Mouse (Mus musculus) kidney, embryonic 14.5 days (tissue): ENCODE results near the gene C8g. TPM values are rescaled to one million over a fixed set of nuclear protein-coding genes. Genes with fewer than 3 reads are reported as not detected.

Experiments
- ATAC-seq: fragments of 200-750 bp; cut with Nextera tagmentation; 2 replicates; pipeline ENCODE4 v1.8.0; 2017; ENCODE audit warnings: moderate number of reproducible peaks, mild to moderate bottlenecking, moderate TSS enrichment, moderate library complexity; ENCODE audit not compliant: low FRiP score, low TSS enrichment
- H3K27ac ChIP-seq: fragments of 300-500 bp; sonication (generic); 2 replicates; pipeline ENCODE4 v1.5.1; 2014; ENCODE audit warnings: low read depth, mild to moderate bottlenecking, low read length, moderate library complexity, mixed read lengths
- H3K27me3 ChIP-seq: fragments of 300-500 bp; sonication (generic); 2 replicates; pipeline ENCODE4 v1.6.1; 2014; ENCODE audit warnings: mild to moderate bottlenecking, low read length; ENCODE audit not compliant: control insufficient read depth, insufficient read depth
- H3K36me3 ChIP-seq: fragments of 300-500 bp; sonication (generic); 2 replicates; pipeline ENCODE4 v1.6.1; 2014; ENCODE audit warnings: low read length, mixed read lengths; ENCODE audit not compliant: control insufficient read depth, insufficient read depth
- H3K4me1 ChIP-seq: fragments of 300-500 bp; sonication (generic); 2 replicates; pipeline ENCODE4 v1.6.1; 2014; ENCODE audit warnings: low read length, mixed read lengths; ENCODE audit not compliant: control insufficient read depth, insufficient read depth
- H3K4me2 ChIP-seq: fragments of 300-500 bp; sonication (generic); replicated peaks from 2 replicates; pipeline ENCODE4 v1.6.1; 2014; ENCODE audit warnings: low read depth, mild to moderate bottlenecking, low read length
- H3K4me3 ChIP-seq: fragments of 300-500 bp; sonication (generic); 2 replicates; pipeline ENCODE4 v1.5.1; 2014; ENCODE audit warnings: mild to moderate bottlenecking, low read length
- H3K9ac ChIP-seq: fragments of 300-500 bp; sonication (generic); 2 replicates; pipeline ENCODE4 v1.6.1; 2014; ENCODE audit warnings: low read depth, mild to moderate bottlenecking, low read length, moderate library complexity
- H3K9me3 ChIP-seq: fragments of 300-500 bp; sonication (generic); 2 replicates; pipeline ENCODE4 v1.6.1; 2016; ENCODE audit warnings: low read length; ENCODE audit not compliant: control insufficient read depth
- WGBS: fragments of 180-500 bp; shearing (Covaris S2); extraction: QIAGEN DNeasy Blood & Tissue Kit; methylation state at CpG from one replicate; pipeline ENCODE4 v1.1.7; 2014; 5-methylcytosine and 5-hydroxymethylcytosine counted together
- polyA plus RNA-seq: library from polyadenylated mRNA; unstranded; fragments of >200 nt; fragmentation: Nextera tagmentation; extraction: Ambion mirVana; gene quantifications from 2 replicates; pipeline ENCODE4 v1.2.1, GENCODE M21; 2014

The C8g gene
- 7.9 and 9.8 TPM in 2 replicates for polyA plus RNA-seq

GRCm38 (mm10) chr2:25501593-25502486, at the start of gene C8g:
Gene C8g, minus strand, starts transcription at chr2:25501719.
- Histone ChIP-seq H3K9me3 (no peaks in the 10 kb centered on the region), H3K4me1 (peaks cover 23% of the 10 kb centered on the region), H3K9ac (peak within 1 kb of the TSS; percentile 94), H3K27me3 (no peaks in the 10 kb centered on the region), H3K4me2 (peak within 1 kb of the TSS; percentile 82), H3K27ac (peak within 1 kb of the TSS; percentile 71; the same call in 1 of the 2 replicates), H3K4me3 (peak within 1 kb of the TSS; percentile 66), H3K36me3 (peaks cover 22% of the 10 kb centered on the region; the same call in 1 of the 2 replicates)
- no peak for ATAC-seq
- 75% methylated on average over 20 of the region's 20 CpGs for WGBS

- Histone ChIP-seq H3K4me2 (no peak overlapping the region), H3K27ac (no peak overlapping the region), H3K36me3 (no peaks in the 10 kb centered on the region), H3K27me3 (no peaks in the 10 kb centered on the region), H3K4me1 (no peaks in the 10 kb centered on the region), H3K9ac (no peak overlapping the region), H3K4me3 (no peak overlapping the region), H3K9me3 (no peaks in the 10 kb centered on the region)
- ATAC-seq, result no peak
- WGBS, result 35% methylated on average over 5 of the region's 5 CpGs
Observed at GRCm38 (mm10) chr2:25551186-25551585, 49.7 kb upstream of the C8g start.

GRCm38 (mm10) chr2:25549021-25549991, 47.8 kb upstream of the C8g start:
- H3K27ac ChIP-seq, result no peak overlapping the region
- H3K36me3 ChIP-seq, result no peaks in the 10 kb centered on the region
- no peaks in the 10 kb centered on the region for H3K9me3 ChIP-seq
- peaks cover 7% of the 10 kb centered on the region; the same call in 1 of the 2 replicates for H3K4me1 ChIP-seq
- no peak for ATAC-seq
- H3K4me2 ChIP-seq, result no peak overlapping the region
- H3K27me3 ChIP-seq, result no peaks in the 10 kb centered on the region
- WGBS, result 69% methylated on average over 9 of the region's 9 CpGs
- no peak overlapping the region for H3K4me3 ChIP-seq
- no peak overlapping the region for H3K9ac ChIP-seq

GRCm38 (mm10) chr2:25546811-25547491, 45.4 kb upstream of the C8g start, which contains the start of gene Traf2:
Gene Traf2, minus strand, starts transcription at chr2:25546940.
- Histone ChIP-seq H3K9ac (peak within 1 kb of the TSS; percentile 80), H3K4me1 (peaks cover 10% of the 10 kb centered on the region), H3K4me2 (peak within 1 kb of the TSS; percentile 65), H3K36me3 (no peaks in the 10 kb centered on the region), H3K4me3 (peak within 1 kb of the TSS; percentile 73), H3K9me3 (no peaks in the 10 kb centered on the region), H3K27me3 (no peaks in the 10 kb centered on the region), H3K27ac (peak within 1 kb of the TSS; percentile 64)
- WGBS, result 4% methylated on average over 47 of the region's 48 CpGs
- ATAC-seq, result peak; percentile 99

GRCm38 (mm10) chr2:25545996-25546810, 44.7 kb upstream of the C8g start:
- H3K9ac ChIP-seq, result peak overlapping the region; percentile 80
- H3K4me1 ChIP-seq, result peaks cover 14% of the 10 kb centered on the region
- H3K9me3 ChIP-seq, result no peaks in the 10 kb centered on the region
- no peaks in the 10 kb centered on the region for H3K36me3 ChIP-seq
- ATAC-seq, result peak; percentile 76
- no peaks in the 10 kb centered on the region for H3K27me3 ChIP-seq
- H3K4me3 ChIP-seq, result peak overlapping the region; percentile 73
- H3K4me2 ChIP-seq, result peak overlapping the region; percentile 65
- WGBS, result 9% methylated on average over 31 of the region's 43 CpGs
- peak overlapping the region; percentile 64 for H3K27ac ChIP-seq

GRCm38 (mm10) chr2:25541644-25542367, 40.3 kb upstream of the C8g start:
- H3K27ac ChIP-seq, result no peak overlapping the region
- WGBS, result 46% methylated on average over 10 of the region's 10 CpGs
- peaks cover 17% of the 10 kb centered on the region for H3K4me1 ChIP-seq
- H3K4me2 ChIP-seq, result no peak overlapping the region
- no peaks in the 10 kb centered on the region for H3K27me3 ChIP-seq
- H3K9me3 ChIP-seq, result no peaks in the 10 kb centered on the region
- H3K36me3 ChIP-seq, result peaks cover 13% of the 10 kb centered on the region; the same call in 1 of the 2 replicates
- no peak for ATAC-seq
- no peak overlapping the region for H3K9ac ChIP-seq
- no peak overlapping the region for H3K4me3 ChIP-seq

- H3K4me1 ChIP-seq, result peaks cover 11% of the 10 kb centered on the region
- peaks cover 25% of the 10 kb centered on the region for H3K36me3 ChIP-seq
- H3K27ac ChIP-seq, result no peak overlapping the region; the same call in 1 of the 2 replicates
- ATAC-seq, result no peak
- no peaks in the 10 kb centered on the region for H3K9me3 ChIP-seq
- H3K9ac ChIP-seq, result no peak overlapping the region
- H3K4me3 ChIP-seq, result no peak overlapping the region
- H3K4me2 ChIP-seq, result no peak overlapping the region
- H3K27me3 ChIP-seq, result no peaks in the 10 kb centered on the region
- 80% methylated on average over 4 of the region's 4 CpGs for WGBS
Observed at GRCm38 (mm10) chr2:25540541-25540948, 39.0 kb upstream of the C8g start.
